Mouse (Mus musculus) erythroblast, embryonic 14.5 days (primary cell): ENCODE results near the gene Slc7a11. TPM values are rescaled to one million over a fixed set of nuclear protein-coding genes. Genes with fewer than 3 reads are reported as not detected.
"Not testable (repeated sequence)": the region's sequence is repeated elsewhere in the genome, so short reads cannot be mapped to it uniquely, and the experiment has no call there.

Experiments
- H3K27me3 ChIP-seq: 2 replicates; pipeline ENCODE4 v1.6.1; 2012; ENCODE audit warnings: inconsistent platforms; ENCODE audit not compliant: control insufficient read depth
- H3K36me3 ChIP-seq: 2 replicates; pipeline ENCODE4 v1.6.1; 2012; ENCODE audit warnings: mild to moderate bottlenecking, inconsistent platforms; ENCODE audit not compliant: control insufficient read depth
- H3K4me1 ChIP-seq: 2 replicates; pipeline ENCODE4 v1.6.1; 2012; ENCODE audit warnings: inconsistent platforms; ENCODE audit not compliant: control insufficient read depth
- H3K4me3 ChIP-seq: replicated peaks from 2 replicates; pipeline ENCODE3; 2012; ENCODE audit warnings: moderate library complexity, mild to moderate bottlenecking, inconsistent platforms
- H3K9me3 ChIP-seq: 2 replicates; pipeline ENCODE4 v1.6.1; 2012; ENCODE audit warnings: low read length, inconsistent platforms, mixed read lengths; ENCODE audit not compliant: control insufficient read depth
- GATA1 ChIP-seq: IDR thresholded peaks from 2 replicates; pipeline ENCODE4 v1.6.1; 2012; ENCODE audit warnings: low read length, inconsistent platforms, mixed read lengths
- TAL1 ChIP-seq: IDR thresholded peaks from 3 replicates; pipeline ENCODE4 v1.6.1; 2012; ENCODE audit warnings: low read length, inconsistent platforms, mixed read lengths
- polyA plus RNA-seq: library from polyadenylated mRNA; stranded (reverse); fragments of >175 nt; gene quantifications from 2 replicates; pipeline ENCODE4 v1.2.3, GENCODE M21; 2012

Slc7a11 gene
- polyA plus RNA-seq, 1 experiment = not detected

- Histone ChIP-seq H3K4me3 (no peak overlapping the region), H3K4me1 (no peaks in the 10 kb centered on the region), H3K36me3 (no peaks in the 10 kb centered on the region), H3K27me3 (no peaks in the 10 kb centered on the region; the same call in 1 of the 2 replicates), H3K9me3 (no peaks in the 10 kb centered on the region)
- TF ChIP-seq GATA1 = no peak
- TF ChIP-seq TAL1 = no peak
These were observed 797 bp downstream of the Slc7a11 start for GRCm38 (mm10) chr3:50442341-50443292.

DNA sequence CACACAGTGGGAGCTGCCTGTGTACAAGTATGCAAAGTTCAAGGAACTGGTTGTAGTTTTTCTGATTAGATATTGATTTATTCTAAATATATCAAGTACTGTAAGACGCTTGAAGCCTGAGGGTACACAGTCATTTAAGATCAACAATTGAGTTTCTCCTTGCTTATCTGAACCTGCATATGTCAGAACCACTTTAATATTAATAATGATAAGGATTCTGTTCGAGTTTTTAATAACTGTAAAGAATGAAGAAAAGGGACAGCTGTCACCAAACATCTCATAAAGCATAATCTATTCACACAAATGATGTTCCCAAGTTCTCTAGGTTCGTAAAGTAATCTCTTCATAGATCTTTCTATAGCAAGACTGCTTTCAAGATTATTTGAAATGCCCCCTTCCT, 2.1 kb downstream of the Slc7a11 start:
- Histone ChIP-seq H3K4me3 (no peak overlapping the region), H3K4me1 (no peaks in the 10 kb centered on the region), H3K36me3 (no peaks in the 10 kb centered on the region), H3K27me3 (no peaks in the 10 kb centered on the region; the same call in 1 of the 2 replicates), H3K9me3 (no peaks in the 10 kb centered on the region)
- no peak for TF ChIP-seq GATA1
- TF ChIP-seq TAL1 = no peak

DNA sequence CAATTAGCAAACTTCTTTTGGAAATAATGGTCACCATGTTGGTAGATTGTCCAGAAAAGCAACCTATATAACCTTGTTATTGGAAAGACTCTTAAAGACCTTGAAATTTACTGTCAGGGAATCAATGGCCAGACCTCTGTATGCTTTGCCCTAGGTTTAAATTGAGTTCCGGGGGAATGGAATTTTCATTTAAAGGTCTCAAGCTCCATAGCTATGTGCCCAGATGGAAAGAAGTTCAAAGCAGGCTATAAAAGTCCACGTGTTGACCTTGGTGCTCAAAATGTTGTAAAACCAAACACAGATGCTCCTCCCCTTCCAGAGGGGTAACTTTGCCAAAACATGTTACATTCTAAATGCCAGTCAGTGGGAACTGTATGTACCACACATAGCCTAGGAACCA, 3.0 kb downstream of the Slc7a11 start:
- Histone ChIP-seq H3K4me1 (no peaks in the 10 kb centered on the region), H3K9me3 (no peaks in the 10 kb centered on the region)
- no peak for TF ChIP-seq TAL1
- no peak for TF ChIP-seq GATA1

DNA sequence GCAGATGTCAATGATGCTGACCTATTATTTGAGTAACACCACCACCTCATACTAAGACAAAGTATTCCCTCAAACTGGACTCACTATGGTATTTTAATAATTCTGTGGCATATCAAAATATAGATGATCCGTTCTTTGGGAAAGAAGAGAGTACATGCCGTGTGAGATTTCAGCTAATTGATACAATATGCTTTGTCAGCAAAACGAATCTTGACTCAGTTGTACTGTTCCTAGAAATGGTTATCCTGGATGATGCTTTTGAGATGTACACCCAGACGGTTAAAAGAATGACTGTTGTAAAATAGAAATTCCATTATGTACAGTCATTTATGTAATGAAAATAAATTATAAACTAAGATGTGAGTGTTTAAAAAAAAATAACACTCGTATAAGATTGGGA, 4.0 kb downstream of the Slc7a11 start:
- Histone ChIP-seq H3K4me3 (no peak overlapping the region), H3K4me1 (no peaks in the 10 kb centered on the region), H3K27me3 (no peaks in the 10 kb centered on the region; the same call in 1 of the 2 replicates), H3K9me3 (no peaks in the 10 kb centered on the region), H3K36me3 (no peaks in the 10 kb centered on the region)
- TF ChIP-seq GATA1 (no peak), TAL1 (no peak)

More for the DNA sequence above, 3.0 kb downstream of the Slc7a11 start:
- no peak overlapping the region for H3K4me3 ChIP-seq
- H3K27me3 ChIP-seq = no peaks in the 10 kb centered on the region; the same call in 1 of the 2 replicates
- H3K36me3 ChIP-seq = no peaks in the 10 kb centered on the region

GRCm38 (mm10) chr3:50438520-50439253, 4.7 kb downstream of the Slc7a11 start:
- H3K4me3 ChIP-seq = no peak overlapping the region
- H3K36me3 ChIP-seq = no peaks in the 10 kb centered on the region
- H3K9me3 ChIP-seq = no peaks in the 10 kb centered on the region
- H3K4me1 ChIP-seq = no peaks in the 10 kb centered on the region
- TF ChIP-seq TAL1 (no peak), GATA1 (no peak)
- H3K27me3 ChIP-seq = no peaks in the 10 kb centered on the region; the same call in 1 of the 2 replicates

- H3K27me3 ChIP-seq, H3K36me3 ChIP-seq, H3K4me1 ChIP-seq, H3K4me3 ChIP-seq, H3K9me3 ChIP-seq: not testable (repeated sequence)
These were observed 5.3 kb downstream of the Slc7a11 start for GRCm38 (mm10) chr3:50438081-50438480.

- not testable (repeated sequence) for H3K4me1 ChIP-seq, H3K9me3 ChIP-seq, H3K4me3 ChIP-seq, H3K27me3 ChIP-seq, H3K36me3 ChIP-seq
These were observed 7.0 kb downstream of the Slc7a11 start for GRCm38 (mm10) chr3:50436409-50436808.

GRCm38 (mm10) chr3:50433831-50434230, 9.6 kb downstream of the Slc7a11 start:
- Histone ChIP-seq H3K4me1 (no peaks in the 10 kb centered on the region), H3K36me3 (no peaks in the 10 kb centered on the region)

DNA sequence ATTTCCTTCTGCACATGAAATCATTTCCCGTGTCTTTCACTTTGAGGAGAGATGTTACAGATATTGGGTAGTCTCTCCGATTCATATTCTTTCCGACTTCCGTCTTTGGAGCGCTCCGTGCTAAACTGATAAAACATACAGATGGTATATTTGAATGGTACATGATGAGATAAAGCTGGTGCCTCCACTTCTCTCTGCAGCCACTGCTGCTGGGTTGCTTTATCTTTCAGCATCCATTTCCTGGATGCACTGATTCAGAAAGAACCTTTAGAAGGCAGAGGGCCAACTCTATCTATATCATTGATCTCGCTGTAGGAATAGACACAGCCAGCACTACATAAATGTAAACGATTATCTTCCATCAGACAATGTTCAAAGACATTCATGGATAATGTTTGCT, 12.6 kb downstream of the Slc7a11 start:
- Histone ChIP-seq H3K27me3 (no peaks in the 10 kb centered on the region), H3K4me1 (no peaks in the 10 kb centered on the region), H3K9me3 (no peaks in the 10 kb centered on the region), H3K4me3 (no peak overlapping the region), H3K36me3 (no peaks in the 10 kb centered on the region)
- TF ChIP-seq GATA1 (no peak), TAL1 (no peak)

More at GRCm38 (mm10) chr3:50433831-50434230, 9.6 kb downstream of the Slc7a11 start:
- Histone ChIP-seq H3K4me3 (no peak overlapping the region), H3K27me3 (no peaks in the 10 kb centered on the region), H3K9me3 (no peaks in the 10 kb centered on the region)
- no peak for TF ChIP-seq TAL1
